Mouse (Mus musculus) forebrain, embryonic 11.5 days (tissue): ENCODE results near the gene Ncoa7. TPM values are rescaled to one million over a fixed set of nuclear protein-coding genes. Genes with fewer than 3 reads are reported as not detected.

Source experiments
- ATAC-seq: fragments of 200-750 bp; cut with Nextera tagmentation; replicated peaks from 2 replicates; pipeline ENCODE4 v1.8.0; 2017; ENCODE audit warnings: moderate TSS enrichment; ENCODE audit not compliant: low FRiP score
- DNase-seq: peaks from one replicate; pipeline ENCODE4 v3.0.0-alpha.2; 2017; ENCODE audit warnings: low spot score
- H3K27ac ChIP-seq: fragments of 300-500 bp; sonication (generic); 2 replicates; pipeline ENCODE4 v1.5.1; 2014; ENCODE audit warnings: low read depth, low read length
- H3K27me3 ChIP-seq: fragments of 300-500 bp; sonication (generic); 2 replicates; pipeline ENCODE4 v1.6.1; 2014; ENCODE audit warnings: mild to moderate bottlenecking, low read length, mixed read lengths; ENCODE audit not compliant: control insufficient read depth, insufficient read depth
- H3K36me3 ChIP-seq: fragments of 300-500 bp; sonication (generic); 2 replicates; pipeline ENCODE4 v1.6.1; 2014; ENCODE audit warnings: mild to moderate bottlenecking, low read length, moderate library complexity, mixed read lengths; ENCODE audit not compliant: control insufficient read depth, insufficient read depth
- H3K4me1 ChIP-seq: fragments of 300-500 bp; sonication (generic); replicated peaks from 2 replicates; pipeline ENCODE4 v1.6.1; 2014; ENCODE audit warnings: low read length, mixed read lengths; ENCODE audit not compliant: control insufficient read depth, insufficient read depth
- H3K4me2 ChIP-seq: fragments of 300-500 bp; sonication (generic); 2 replicates; pipeline ENCODE4 v1.6.1; 2014; ENCODE audit warnings: low read depth, mild to moderate bottlenecking, low read length, moderate library complexity, mixed read lengths; ENCODE audit not compliant: severe bottlenecking
- H3K4me3 ChIP-seq: fragments of 300-500 bp; sonication (generic); 2 replicates; pipeline ENCODE4 v1.5.1; 2014; ENCODE audit warnings: low read depth, low read length
- H3K9ac ChIP-seq: fragments of 300-500 bp; sonication (generic); 2 replicates; pipeline ENCODE4 v1.6.1; 2014; ENCODE audit warnings: low read length
- H3K9me3 ChIP-seq: fragments of 300-500 bp; sonication (generic); 2 replicates; pipeline ENCODE4 v1.6.1; 2016; ENCODE audit warnings: low read length, mixed read lengths; ENCODE audit not compliant: control insufficient read depth
- WGBS: fragments of 180-500 bp; shearing (Covaris S2); extraction: QIAGEN DNeasy Blood & Tissue Kit; methylation state at CpG from one replicate; pipeline ENCODE4 v1.1.7; 2014; 5-methylcytosine and 5-hydroxymethylcytosine counted together
- polyA plus RNA-seq: library from polyadenylated mRNA; unstranded; fragments of >200 nt; fragmentation: Nextera tagmentation; extraction: Ambion mirVana; gene quantifications from 2 replicates; pipeline ENCODE4 v1.2.1, GENCODE M21; 2014

The Ncoa7 gene
- polyA plus RNA-seq, 1 experiment from 2014 or later, result 8.8 TPM

DNA sequence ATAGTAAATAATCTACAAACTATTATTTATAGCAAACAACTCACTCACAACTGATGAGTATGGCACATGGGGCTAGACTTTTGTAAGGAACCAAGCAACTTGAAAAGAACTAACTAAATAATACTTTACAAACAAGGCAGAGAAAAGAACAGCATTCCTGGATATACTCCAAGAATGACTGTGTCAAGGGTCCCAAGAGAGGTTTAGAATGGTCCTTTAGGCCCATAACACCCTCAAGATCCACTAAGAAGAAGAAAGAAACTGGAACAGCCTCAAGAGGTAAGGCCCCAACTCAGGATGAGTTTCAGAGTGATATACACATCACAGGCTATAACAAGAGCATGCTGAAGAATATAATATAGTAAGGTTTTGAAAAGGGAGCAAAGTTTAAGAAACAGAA lies 47.1 kb downstream of the Ncoa7 start:
- H3K9me3 ChIP-seq, result no peaks in the 10 kb centered on the region
- H3K36me3 ChIP-seq, result no peaks in the 10 kb centered on the region
- H3K4me2 ChIP-seq, result no peak overlapping the region
- no peak overlapping the region for H3K9ac ChIP-seq
- no peak for ATAC-seq
- DNase-seq, result no peak
- no peaks in the 10 kb centered on the region for H3K27me3 ChIP-seq
- H3K27ac ChIP-seq, result no peak overlapping the region
- H3K4me3 ChIP-seq, result no peak overlapping the region
- H3K4me1 ChIP-seq, result no peaks in the 10 kb centered on the region

DNA sequence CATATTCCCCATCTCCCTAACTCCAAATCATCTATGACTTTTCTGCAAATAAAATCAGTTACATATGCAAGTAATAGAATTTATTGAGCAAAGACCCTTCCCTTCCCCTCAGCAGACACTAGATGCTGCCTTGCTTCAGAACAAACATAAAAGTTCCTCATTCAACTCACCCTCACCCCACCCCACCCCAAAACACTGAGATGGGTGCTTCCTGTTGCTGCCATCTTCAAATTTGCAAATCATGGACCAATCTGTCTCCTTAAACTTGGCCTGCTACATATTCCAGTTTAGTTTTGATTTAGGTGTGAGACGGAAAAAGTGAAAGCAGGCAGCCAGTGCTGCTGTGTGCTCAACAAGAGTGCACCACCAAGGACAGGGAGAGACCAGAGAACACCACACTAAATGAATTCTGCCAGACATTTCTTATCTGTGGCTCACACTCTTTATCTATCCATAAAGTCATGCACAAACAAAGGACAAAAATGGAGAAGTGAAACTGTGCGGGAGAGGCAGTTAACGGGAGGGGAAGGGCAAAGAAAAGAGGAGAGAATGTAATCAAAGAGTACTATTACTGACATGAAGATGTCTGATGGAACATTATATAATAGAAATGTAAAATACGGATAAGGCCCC lies 48.2 kb downstream of the Ncoa7 start:
- H3K27me3 ChIP-seq, result no peaks in the 10 kb centered on the region
- no peaks in the 10 kb centered on the region for H3K4me1 ChIP-seq
- 83% methylated on average over 4 of the region's 4 CpGs for WGBS
- no peak for ATAC-seq
- no peak overlapping the region for H3K9ac ChIP-seq
- DNase-seq, result no peak
- no peak overlapping the region for H3K4me2 ChIP-seq
- H3K4me3 ChIP-seq, result no peak overlapping the region
- H3K9me3 ChIP-seq, result no peaks in the 10 kb centered on the region
- no peak overlapping the region for H3K27ac ChIP-seq
- H3K36me3 ChIP-seq, result no peaks in the 10 kb centered on the region

DNA sequence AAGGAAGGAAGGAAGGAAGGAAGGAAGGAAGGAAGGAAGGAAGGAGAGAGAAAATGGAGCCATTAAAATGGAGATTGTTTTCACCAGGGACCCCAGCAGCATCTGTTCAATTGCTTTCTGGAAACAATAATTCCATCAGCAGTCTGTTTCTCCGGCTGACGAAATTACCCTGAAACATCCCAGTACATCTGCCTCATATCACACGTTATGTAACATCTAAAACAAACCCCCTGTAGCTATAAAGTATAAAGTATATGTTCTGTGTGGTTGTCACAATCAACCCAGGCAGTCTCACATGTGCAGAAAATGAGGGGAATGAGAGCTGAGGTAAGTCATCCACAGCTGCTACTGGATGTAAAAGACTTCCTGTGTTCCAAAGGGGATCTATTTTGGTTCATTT lies 49.0 kb downstream of the Ncoa7 start:
- Histone ChIP-seq H3K4me3 (no peak overlapping the region), H3K27me3 (no peaks in the 10 kb centered on the region), H3K4me1 (no peaks in the 10 kb centered on the region), H3K36me3 (no peaks in the 10 kb centered on the region), H3K9me3 (no peaks in the 10 kb centered on the region), H3K9ac (no peak overlapping the region), H3K4me2 (no peak overlapping the region), H3K27ac (no peak overlapping the region)
- WGBS, result 83% methylated on average over 3 of the region's 3 CpGs
- ATAC-seq (no peak), DNase-seq (no peak)

DNA sequence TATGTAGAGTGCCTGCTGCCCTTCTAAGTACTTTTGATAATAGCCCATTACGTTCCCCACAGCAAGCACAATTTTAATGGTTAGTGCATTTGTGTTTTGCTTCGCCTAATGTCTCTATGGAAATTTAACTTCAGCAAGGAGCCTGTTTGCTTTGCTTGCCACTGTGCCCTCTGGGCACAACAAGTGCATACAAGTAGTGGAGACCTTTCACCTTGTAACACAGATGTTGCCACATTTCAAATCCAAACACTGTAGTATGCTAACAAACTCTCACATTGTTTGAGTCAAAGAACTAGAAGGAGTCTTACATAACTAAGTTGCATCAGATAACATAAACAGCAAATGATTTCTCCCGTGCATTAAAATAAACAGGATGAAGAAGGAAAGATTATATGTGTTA lies 50.6 kb downstream of the Ncoa7 start:
- Histone ChIP-seq H3K4me3 (no peak overlapping the region), H3K9ac (no peak overlapping the region), H3K9me3 (no peaks in the 10 kb centered on the region), H3K4me2 (no peak overlapping the region), H3K27ac (no peak overlapping the region), H3K36me3 (no peaks in the 10 kb centered on the region), H3K4me1 (no peaks in the 10 kb centered on the region), H3K27me3 (no peaks in the 10 kb centered on the region)
- ATAC-seq (no peak), DNase-seq (no peak)
- WGBS, result 78% methylated on average over 3 of the region's 3 CpGs

DNA sequence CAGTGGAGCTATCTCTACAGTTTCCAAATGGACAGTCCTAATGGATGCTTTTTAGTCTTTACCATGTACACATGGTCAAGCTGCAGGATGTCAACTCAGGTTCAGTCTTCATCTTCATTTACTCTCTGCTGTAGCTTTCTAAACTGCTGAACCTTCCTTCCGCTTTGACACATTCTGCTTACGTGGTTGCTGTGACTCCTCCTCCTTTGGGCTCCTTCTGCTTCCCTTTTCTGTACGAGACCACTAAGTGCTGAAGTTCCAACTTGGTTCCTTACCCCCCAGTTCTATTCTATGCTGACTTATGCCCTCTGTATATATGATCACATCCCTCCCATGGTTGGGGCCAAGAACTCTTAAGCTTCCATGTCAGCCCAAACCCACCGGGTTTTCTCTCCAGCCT lies 51.5 kb downstream of the Ncoa7 start:
- no peaks in the 10 kb centered on the region for H3K9me3 ChIP-seq
- DNase-seq, result no peak
- WGBS, result 88% methylated on average over 4 of the region's 4 CpGs
- H3K9ac ChIP-seq, result no peak overlapping the region
- no peaks in the 10 kb centered on the region for H3K36me3 ChIP-seq
- H3K27me3 ChIP-seq, result no peaks in the 10 kb centered on the region
- no peaks in the 10 kb centered on the region for H3K4me1 ChIP-seq
- no peak for ATAC-seq
- H3K4me2 ChIP-seq, result no peak overlapping the region
- H3K4me3 ChIP-seq, result no peak overlapping the region
- H3K27ac ChIP-seq, result no peak overlapping the region

DNA sequence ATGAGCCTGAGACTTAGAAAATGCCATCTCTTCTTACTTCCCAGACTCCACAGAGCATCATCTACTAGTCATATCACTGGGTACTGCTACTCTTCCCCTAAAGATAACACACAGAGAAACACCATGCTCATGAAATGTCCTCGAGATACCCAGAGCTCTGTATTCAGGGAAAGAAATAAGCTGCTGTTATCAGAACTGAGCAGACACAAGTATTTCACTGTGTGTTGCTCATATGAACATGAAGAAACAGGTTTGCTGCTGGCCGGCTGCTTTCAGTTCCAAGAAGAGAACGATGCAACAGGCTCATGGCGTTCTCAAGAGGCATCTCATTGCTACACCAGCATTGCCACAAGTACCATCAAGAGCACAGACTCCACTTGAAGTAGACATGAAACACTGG lies 53.3 kb downstream of the Ncoa7 start:
- no peak overlapping the region for H3K4me2 ChIP-seq
- no peak overlapping the region for H3K4me3 ChIP-seq
- H3K4me1 ChIP-seq, result no peaks in the 10 kb centered on the region
- ATAC-seq (no peak), DNase-seq (no peak)
- H3K27me3 ChIP-seq, result no peaks in the 10 kb centered on the region
- 87% methylated on average over 4 of the region's 4 CpGs for WGBS
- H3K9ac ChIP-seq, result no peak overlapping the region
- H3K36me3 ChIP-seq, result no peaks in the 10 kb centered on the region
- no peaks in the 10 kb centered on the region for H3K9me3 ChIP-seq
- H3K27ac ChIP-seq, result no peak overlapping the region

DNA sequence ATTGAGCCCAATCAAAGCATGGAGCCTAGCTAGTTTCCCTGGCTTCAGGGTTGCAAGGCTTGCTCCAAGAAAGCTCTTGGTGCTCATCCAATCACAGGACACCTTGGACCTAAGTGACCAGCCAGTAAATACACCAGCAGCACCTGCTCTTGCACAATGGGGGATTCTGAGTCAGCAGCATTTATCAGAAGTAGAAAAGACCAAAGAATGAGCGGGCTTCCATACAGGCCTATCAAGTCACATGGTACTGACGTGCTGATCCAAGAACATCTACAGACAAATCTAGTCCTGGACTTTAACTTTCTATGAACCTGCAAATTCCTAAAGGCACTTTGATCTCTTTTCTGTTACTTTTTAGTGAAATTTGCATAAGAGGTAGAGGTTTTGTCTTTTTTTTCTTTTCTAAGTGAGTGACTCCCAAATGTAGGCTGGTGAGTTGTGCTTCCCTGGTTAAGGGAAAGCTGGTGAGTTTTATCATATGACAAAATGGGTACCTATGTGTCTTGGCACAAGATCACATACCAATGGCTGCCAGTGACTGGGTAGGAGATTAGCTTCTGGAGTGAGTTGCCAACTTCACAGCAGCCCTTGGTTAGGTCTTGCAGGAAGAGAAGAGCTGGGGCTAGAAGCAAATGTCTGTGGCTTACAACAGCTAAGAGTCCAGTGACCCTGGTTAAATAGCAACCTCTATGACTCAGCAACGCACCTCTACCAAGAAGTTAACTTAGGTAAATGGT lies 57.7 kb downstream of the Ncoa7 start:
- DNase-seq (no peak), ATAC-seq (no peak)
- 89% methylated on average over 3 of the region's 3 CpGs for WGBS
- Histone ChIP-seq H3K4me3 (no peak overlapping the region), H3K9ac (no peak overlapping the region), H3K27me3 (no peaks in the 10 kb centered on the region), H3K9me3 (no peaks in the 10 kb centered on the region), H3K4me1 (no peaks in the 10 kb centered on the region), H3K36me3 (no peaks in the 10 kb centered on the region), H3K4me2 (no peak overlapping the region), H3K27ac (no peak overlapping the region)

DNA sequence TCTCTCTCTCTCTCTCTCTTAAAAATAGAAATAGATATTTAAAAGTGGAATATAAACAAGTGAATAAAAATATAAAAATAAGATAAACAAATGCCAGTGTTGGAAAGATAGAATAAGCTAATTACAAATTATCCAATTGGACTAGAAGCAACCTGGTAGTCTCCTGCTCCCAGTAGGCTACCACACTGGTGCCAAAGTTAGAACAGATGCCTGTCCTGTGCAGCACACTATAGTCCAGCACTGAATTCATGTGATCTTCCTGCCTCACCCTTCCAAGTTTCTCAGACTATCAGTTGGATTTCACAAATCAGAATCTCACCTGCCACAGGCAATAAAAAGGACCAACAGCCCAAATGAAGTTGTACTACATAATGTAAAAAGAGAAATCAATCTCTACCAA lies 59.9 kb downstream of the Ncoa7 start:
- Histone ChIP-seq H3K4me2 (no peak overlapping the region), H3K27ac (no peak overlapping the region), H3K9me3 (no peaks in the 10 kb centered on the region), H3K4me3 (no peak overlapping the region), H3K4me1 (no peaks in the 10 kb centered on the region), H3K27me3 (no peaks in the 10 kb centered on the region), H3K9ac (no peak overlapping the region), H3K36me3 (no peaks in the 10 kb centered on the region)
- ATAC-seq (no peak), DNase-seq (no peak)

DNA sequence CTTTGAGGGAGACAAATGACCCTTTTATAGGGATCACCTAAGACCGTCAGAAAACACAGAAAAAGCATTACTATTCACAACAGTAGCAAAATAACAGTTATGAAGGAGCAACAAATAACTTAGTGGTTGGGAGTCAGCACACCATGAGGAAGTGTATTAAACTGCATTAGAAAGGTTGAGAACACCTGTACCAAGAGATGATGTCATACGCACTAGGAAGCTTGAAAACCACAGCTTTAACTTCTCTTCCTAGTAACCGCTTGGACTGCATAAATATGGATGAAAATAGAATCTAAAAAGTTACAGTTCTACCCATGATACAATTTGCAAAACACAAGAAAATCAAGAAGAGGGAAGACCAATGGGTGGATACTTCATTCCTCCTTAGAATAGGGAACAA lies 64.7 kb downstream of the Ncoa7 start:
- WGBS, result 86% methylated on average over 3 of the region's 3 CpGs
- Histone ChIP-seq H3K27ac (no peak overlapping the region), H3K4me2 (no peak overlapping the region), H3K4me1 (no peaks in the 10 kb centered on the region), H3K27me3 (no peaks in the 10 kb centered on the region), H3K9ac (no peak overlapping the region), H3K9me3 (no peaks in the 10 kb centered on the region), H3K36me3 (no peaks in the 10 kb centered on the region), H3K4me3 (no peak overlapping the region)
- ATAC-seq (no peak), DNase-seq (no peak)
